Mouse (Mus musculus) bone marrow, adult 2 months (tissue): ENCODE results near the gene Crisp2. TPM values are rescaled to one million over a fixed set of nuclear protein-coding genes. Genes with fewer than 3 reads are reported as not detected.

Experiments
- H3K27ac ChIP-seq: fragments of 200-500 bp; 2 replicates; pipeline ENCODE4 v1.5.1; 2012; ENCODE audit warnings: low read depth, mild to moderate bottlenecking, control low read depth, inconsistent platforms, low read length; ENCODE audit not compliant: control insufficient read depth, poor library complexity, insufficient read depth
- H3K4me1 ChIP-seq: fragments of 200-500 bp; 2 replicates; pipeline ENCODE4 v1.6.1; 2011; ENCODE audit warnings: low read length; ENCODE audit not compliant: control insufficient read depth, insufficient read depth
- H3K4me3 ChIP-seq: fragments of 200-500 bp; replicated peaks from 2 replicates; pipeline ENCODE3; 2011; ENCODE audit warnings: mild to moderate bottlenecking, low read depth, low read length, control low read depth; ENCODE audit not compliant: control insufficient read depth
- CTCF ChIP-seq: fragments of 200-500 bp; IDR thresholded peaks from 2 replicates; pipeline ENCODE4 v1.5.1; 2011; ENCODE audit warnings: low read length, control low read depth; ENCODE audit not compliant: control insufficient read depth, insufficient read depth
- POLR2A ChIP-seq: fragments of 200-500 bp; IDR thresholded peaks from 2 replicates; pipeline ENCODE4 v1.6.1; 2011; ENCODE audit warnings: low read depth, mild to moderate bottlenecking, control low read depth, low read length, borderline replicate concordance; ENCODE audit not compliant: control insufficient read depth
- whole genome bisulfite sequencing: fragments of 180-500 bp; shearing (Covaris S2); methylation state at CpG from one replicate; pipeline ENCODE4 v1.1.7; 2018; 5-methylcytosine and 5-hydroxymethylcytosine counted together
- polyA plus RNA-seq: library from polyadenylated mRNA; stranded (reverse); fragments of >200 nt; gene quantifications from 2 replicates; pipeline ENCODE4 v1.2.4, GENCODE M21; 2011; ENCODE audit warnings: low replicate concordance; ENCODE audit not compliant: missing spikeins, insufficient read depth, insufficient read length

Gene Crisp2
- polyA plus RNA-seq, 1 experiment: not detected

DNA sequence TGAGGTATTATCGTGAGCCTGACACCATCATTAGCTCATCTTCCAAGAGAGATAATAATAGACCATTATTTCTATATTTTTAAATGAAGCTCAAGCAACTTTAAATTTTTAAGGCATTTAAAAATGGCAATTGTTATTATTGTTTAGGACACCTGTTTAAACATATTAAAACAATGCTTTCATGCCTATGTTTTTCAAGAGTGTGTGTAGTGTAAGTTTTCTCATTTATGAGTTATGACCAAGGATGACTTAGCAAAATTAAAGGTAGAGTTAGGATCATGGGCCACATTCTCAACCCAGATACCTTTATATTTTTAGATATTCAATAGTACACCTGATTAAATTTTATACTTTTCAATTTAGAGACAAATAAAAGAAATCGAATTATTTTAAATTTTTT, 5.5 kb upstream of the Crisp2 start:
- no peak overlapping the region for H3K27ac ChIP-seq
- TF ChIP-seq POLR2A (no peak), CTCF (no peak)
- no peaks in the 10 kb centered on the region for H3K4me1 ChIP-seq
- peak overlapping the region; percentile 28 for H3K4me3 ChIP-seq
- 61% methylated on average over 2 of the region's 2 CpGs for WGBS

DNA sequence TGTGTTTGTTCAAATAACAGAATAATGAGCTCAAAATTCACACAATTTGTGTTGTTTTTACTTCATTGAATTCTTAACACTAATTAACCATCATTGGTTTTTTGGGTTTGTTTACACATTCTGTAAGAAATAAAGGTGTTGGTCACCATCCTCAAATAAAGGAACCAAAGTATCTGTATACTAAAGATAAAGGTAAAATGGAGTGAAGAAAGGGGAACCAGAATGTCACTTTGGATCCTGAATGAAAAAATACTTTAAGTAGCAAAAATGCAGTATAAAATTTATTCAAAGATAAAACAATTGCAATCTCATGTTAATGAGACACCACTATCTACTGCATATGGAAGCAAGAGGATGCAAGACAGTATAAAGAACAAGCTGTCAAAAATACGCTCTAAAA, 4.8 kb upstream of the Crisp2 start:
- Histone ChIP-seq H3K4me1 (no peaks in the 10 kb centered on the region), H3K4me3 (peak overlapping the region; percentile 40), H3K27ac (no peak overlapping the region)
- 58% methylated on average over 1 of the region's 1 CpGs for WGBS
- no peak for TF ChIP-seq CTCF
- TF ChIP-seq POLR2A: no peak

GRCm38 (mm10) chr17:40810934-40811333, 4.1 kb upstream of the Crisp2 start, which contains the start of gene Rhag:
Gene Rhag (plus strand): TSS chr17:40811126.
- TF ChIP-seq POLR2A: no peak
- no peak for TF ChIP-seq CTCF
- WGBS: 67% methylated on average over 1 of the region's 1 CpGs
- H3K4me3 ChIP-seq: peak within 1 kb of the TSS; percentile 46

DNA sequence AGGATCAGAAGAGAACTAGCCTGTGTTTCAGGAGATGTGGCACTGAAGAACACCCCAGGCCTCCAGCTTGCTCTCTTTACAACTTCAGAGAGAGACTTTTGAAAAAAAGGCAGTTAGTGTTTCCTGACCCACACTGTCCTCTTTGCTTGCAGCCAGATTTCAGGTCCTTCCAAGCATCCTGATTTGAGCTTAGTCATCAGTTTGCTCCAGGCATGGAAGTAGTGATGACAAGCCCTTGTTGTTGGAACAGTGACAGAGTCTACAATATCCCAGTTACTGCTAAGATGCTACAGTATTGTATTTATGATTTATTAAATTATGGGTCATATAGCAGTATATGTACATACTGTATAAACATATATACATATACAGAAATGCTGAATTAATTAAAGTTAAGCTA, 1.3 kb upstream of the Crisp2 start:
- Histone ChIP-seq H3K27ac (no peak overlapping the region), H3K4me3 (no peak overlapping the region), H3K4me1 (no peaks in the 10 kb centered on the region)
- no peak for TF ChIP-seq CTCF
- no peak for TF ChIP-seq POLR2A

More at GRCm38 (mm10) chr17:40810934-40811333, 4.1 kb upstream of the Crisp2 start, which contains the start of gene Rhag:
- no peaks in the 10 kb centered on the region for H3K4me1 ChIP-seq
- H3K27ac ChIP-seq: no peak within 1 kb of the TSS

GRCm38 (mm10) chr17:40806550-40806949, 253 bp downstream of the Crisp2 start:
- no peak overlapping the region for H3K4me3 ChIP-seq
- H3K4me1 ChIP-seq: no peaks in the 10 kb centered on the region
- 1% methylated on average over 3 of the region's 3 CpGs for WGBS
- no peak overlapping the region for H3K27ac ChIP-seq
- no peak for TF ChIP-seq POLR2A
- TF ChIP-seq CTCF: no peak

DNA sequence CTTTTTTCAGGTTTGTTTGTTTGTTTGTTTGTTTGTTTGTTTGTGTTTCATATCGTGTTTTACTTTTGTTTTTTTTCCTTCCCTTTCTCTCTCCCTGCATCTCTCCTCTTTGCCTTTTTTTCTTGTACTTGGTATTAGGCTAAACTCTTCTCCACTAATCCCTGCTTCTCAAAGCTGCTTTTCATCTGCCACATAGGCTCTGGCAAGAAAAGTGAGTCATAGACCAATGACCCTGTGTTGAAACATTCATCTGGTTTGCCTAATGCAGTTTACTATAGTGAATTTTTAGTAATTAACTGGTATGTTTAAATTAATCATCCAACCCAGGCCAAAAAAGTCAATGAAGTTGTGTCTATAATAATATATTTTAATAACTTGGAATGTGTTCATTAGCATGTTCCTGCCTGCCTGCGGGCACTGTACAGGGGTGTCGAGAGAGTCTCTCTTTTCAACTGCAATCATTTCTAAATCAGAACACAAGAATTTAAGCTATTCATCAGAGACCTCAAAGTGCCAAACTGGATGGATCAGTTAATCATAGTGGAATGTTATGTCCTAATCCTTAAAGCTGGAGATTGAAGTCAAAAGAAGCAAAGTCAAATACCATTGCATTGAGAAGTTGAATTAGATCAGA, 4.0 kb downstream of the Crisp2 start:
- no peak for TF ChIP-seq POLR2A
- no peak for TF ChIP-seq CTCF
- Histone ChIP-seq H3K4me3 (no peak overlapping the region), H3K4me1 (no peaks in the 10 kb centered on the region), H3K27ac (no peak overlapping the region)
- WGBS: 86% methylated on average over 3 of the region's 3 CpGs

DNA sequence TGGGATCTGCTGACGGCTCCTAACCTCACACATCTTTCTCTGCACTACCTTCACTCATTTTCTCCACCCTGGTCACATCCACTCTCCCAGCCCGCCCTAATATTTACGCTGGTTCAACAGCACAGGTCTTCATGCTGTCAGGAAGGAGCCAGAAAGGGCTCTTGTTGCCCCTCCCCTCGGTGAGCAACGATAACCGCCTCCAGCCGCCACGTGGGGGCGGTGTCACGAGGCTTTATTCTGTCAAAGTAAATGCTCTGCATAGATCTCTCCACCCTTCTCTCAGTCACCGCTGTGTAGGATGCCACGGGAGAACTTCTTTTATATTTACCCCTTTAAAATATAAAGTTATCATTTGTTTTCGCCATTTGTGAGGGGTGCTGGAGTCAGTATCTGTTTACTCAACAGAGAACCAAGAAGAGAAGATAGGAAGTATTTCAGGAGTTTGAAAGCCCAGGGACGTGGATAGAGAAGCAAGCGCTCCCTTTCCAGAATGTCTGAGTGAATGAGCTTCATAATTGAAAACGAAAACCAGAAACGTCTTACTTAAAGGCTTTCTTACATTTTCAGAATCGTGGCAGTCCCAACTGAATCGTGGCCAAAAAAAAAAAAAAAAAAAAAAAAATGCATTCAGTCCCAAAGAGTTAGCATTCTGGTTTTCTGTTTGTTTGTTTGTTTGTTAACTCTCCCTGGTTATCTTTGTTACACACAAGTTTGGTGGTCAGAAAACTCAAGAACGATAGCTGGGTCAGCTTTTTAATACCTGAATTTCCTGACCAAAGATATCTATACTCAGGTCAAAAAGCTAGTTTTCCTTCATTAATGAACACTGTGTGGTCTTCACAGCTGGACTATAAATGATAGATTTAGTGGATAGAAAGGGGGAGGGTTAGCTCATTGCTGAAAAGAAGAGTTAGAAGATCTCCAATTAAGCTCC, 12.6 kb downstream of the Crisp2 start:
- H3K27ac ChIP-seq: no peak overlapping the region
- TF ChIP-seq CTCF (peak; percentile 66), POLR2A (no peak)
- H3K4me3 ChIP-seq: no peak overlapping the region
- no peaks in the 10 kb centered on the region for H3K4me1 ChIP-seq
- 29% methylated on average over 20 of the region's 20 CpGs for WGBS

DNA sequence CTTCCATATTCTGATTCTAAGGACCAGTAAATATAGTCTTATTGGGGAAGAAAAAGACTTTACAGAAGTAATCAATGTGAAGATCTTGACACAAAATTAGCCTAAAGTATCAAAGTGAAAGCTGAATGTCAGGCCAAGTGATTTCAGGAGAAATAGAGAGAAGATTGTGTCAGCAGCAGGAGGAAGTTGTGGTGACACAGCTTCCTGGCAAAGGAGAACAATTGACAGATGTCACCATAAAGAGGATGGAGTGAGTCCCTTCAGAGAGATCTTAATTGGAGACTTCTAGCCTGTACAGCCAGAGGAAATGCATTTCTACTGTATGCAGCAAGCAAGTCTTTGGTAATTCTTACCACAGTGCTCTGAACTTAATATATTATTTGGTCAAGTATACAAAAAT, 16.9 kb downstream of the Crisp2 start:
- no peak overlapping the region for H3K4me3 ChIP-seq
- no peaks in the 10 kb centered on the region for H3K4me1 ChIP-seq
- no peak overlapping the region for H3K27ac ChIP-seq
- no peak for TF ChIP-seq POLR2A
- no peak for TF ChIP-seq CTCF
